Mouse (Mus musculus) kidney, adult 2 months (tissue): ENCODE measurements around the gene Cit.

Experiments used
- CTCF ChIP-seq: fragments of 200-500 bp; conservative IDR thresholded peaks from 2 replicates; pipeline ENCODE4 v1.5.1; 2011; ENCODE audit warnings: low read depth, mild to moderate bottlenecking, control low read depth, low read length, moderate library complexity, mixed read lengths; ENCODE audit not compliant: insufficient read depth, insufficient read length
- POLR2A ChIP-seq: fragments of 200-500 bp; IDR thresholded peaks from one replicate; pipeline ENCODE4 v1.6.1; 2011; ENCODE audit warnings: low read depth, low read length, control low read depth

GRCm38 (mm10) chr5:116013821-116014220, 168.7 kb downstream of the Cit start:
- TF ChIP-seq CTCF = no peak
- no peak for TF ChIP-seq POLR2A
